Mouse (Mus musculus) MEL (cell line): ENCODE measurements around the gene Psd. TPM values are rescaled to one million over a fixed set of nuclear protein-coding genes. Genes with fewer than 3 reads are reported as not detected.

Source experiments
- DNase-seq: peaks from one replicate; pipeline ENCODE4 v3.0.0; 2011; ENCODE audit warnings: low read depth, low spot score
- H3K27ac ChIP-seq: 2 replicates; pipeline ENCODE4 v1.5.1; 2012; ENCODE audit warnings: low read depth, mild to moderate bottlenecking, control low read depth, low read length, moderate library complexity; ENCODE audit not compliant: control insufficient read depth
- H3K27me3 ChIP-seq, 2 experiments: fragments of 150-350 bp in 1 of 2; sonication (generic) in 1 of 2; 2 replicates each; pipeline ENCODE4 v1.6.1; 2012; ENCODE audit warnings: low read length in 2 of 2, mild to moderate bottlenecking in 2 of 2, improper control_type of control experiment in 1 of 2, moderate library complexity in 1 of 2; ENCODE audit not compliant: insufficient read depth in 2 of 2, control insufficient read depth in 1 of 2
- H3K36me3 ChIP-seq, 2 experiments: 2 replicates each; pipeline ENCODE4 v1.6.1; 2012 to 2014; ENCODE audit warnings: low read length in 2 of 2, improper control_type of control experiment in 1 of 2, inconsistent platforms in 1 of 2, mild to moderate bottlenecking in 1 of 2; ENCODE audit not compliant: insufficient read depth in 2 of 2, control insufficient read depth in 1 of 2
- H3K4me1 ChIP-seq, 2 experiments: fragments of 150-350 bp in 1 of 2; sonication (generic) in 1 of 2; 2 replicates each; pipeline ENCODE4 v1.6.1; 2012; ENCODE audit warnings: low read length in 2 of 2, improper control_type of control experiment in 1 of 2, mild to moderate bottlenecking in 1 of 2; ENCODE audit not compliant: insufficient read depth in 2 of 2, control insufficient read depth in 1 of 2
- H3K4me3 ChIP-seq, 2 experiments: fragments of 150-350 bp in 1 of 2; sonication (generic) in 1 of 2; 2 replicates each; pipeline ENCODE4 v1.5.1; 2012; ENCODE audit warnings: low read depth in 2 of 2, low read length in 2 of 2, mild to moderate bottlenecking in 2 of 2, moderate library complexity in 2 of 2, control low read depth in 1 of 2, improper control_type of control experiment in 1 of 2; ENCODE audit not compliant: control insufficient read depth in 1 of 2, insufficient read depth in 1 of 2
- H3K79me2 ChIP-seq: 2 replicates; pipeline ENCODE4 v1.6.1; 2012; ENCODE audit warnings: mild to moderate bottlenecking, low read length, moderate library complexity; ENCODE audit not compliant: control insufficient read depth, poor library complexity, insufficient read depth
- H3K9ac ChIP-seq: 2 replicates; pipeline ENCODE4 v1.6.1; 2012; ENCODE audit warnings: low read depth, mild to moderate bottlenecking, control low read depth, low read length, moderate library complexity; ENCODE audit not compliant: control insufficient read depth, poor library complexity, severe bottlenecking
- H3K9me3 ChIP-seq: fragments of 150-350 bp; sonication (generic); replicated peaks from 2 replicates; pipeline ENCODE4 v1.6.1; 2012; ENCODE audit warnings: mild to moderate bottlenecking, low read length, improper control_type of control experiment, moderate library complexity; ENCODE audit not compliant: insufficient read depth
- BHLHE40 ChIP-seq: IDR thresholded peaks from 2 replicates; pipeline ENCODE4 v1.6.1; 2012; ENCODE audit warnings: low read depth, mild to moderate bottlenecking, inconsistent platforms, low read length, improper control_type of control experiment, borderline replicate concordance
- CHD2 ChIP-seq: IDR thresholded peaks from 2 replicates; pipeline ENCODE4 v1.6.1; 2011; ENCODE audit warnings: low read length, improper control_type of control experiment
- CTCF ChIP-seq, 3 experiments: IDR thresholded peaks in 2 of 3; conservative IDR thresholded peaks in 1 of 3; 2 replicates each; pipeline ENCODE4 v1.5.1; 2011 to 2012; ENCODE audit warnings: low read length in 3 of 3, low read depth in 2 of 3, mild to moderate bottlenecking in 2 of 3, improper control_type of control experiment in 1 of 3, inconsistent platforms in 1 of 3, mixed read lengths in 1 of 3, moderate library complexity in 1 of 3; ENCODE audit not compliant: control insufficient read depth in 1 of 3, insufficient read depth in 1 of 3, poor library complexity in 1 of 3, severe bottlenecking in 1 of 3
- ELF1 ChIP-seq: IDR thresholded peaks from 2 replicates; pipeline ENCODE4 v1.6.1; 2014; ENCODE audit warnings: low read depth, mild to moderate bottlenecking, inconsistent platforms, low read length, improper control_type of control experiment, moderate library complexity
- EP300 ChIP-seq, 2 experiments: IDR thresholded peaks; 2 replicates each; pipeline ENCODE4 v1.6.1; 2011; ENCODE audit warnings: improper control_type of control experiment in 2 of 2, low read length in 2 of 2, low read depth in 1 of 2, mild to moderate bottlenecking in 1 of 2
- ETS1 ChIP-seq: IDR thresholded peaks from 2 replicates; pipeline ENCODE4 v1.6.1; 2012; ENCODE audit warnings: low read depth, mild to moderate bottlenecking, inconsistent platforms, low read length, improper control_type of control experiment, moderate library complexity
- GABPA ChIP-seq: IDR thresholded peaks from 2 replicates; pipeline ENCODE4 v1.6.1; 2012; ENCODE audit warnings: low read depth, mild to moderate bottlenecking, inconsistent platforms, low read length, improper control_type of control experiment, moderate library complexity
- GATA1 ChIP-seq: IDR thresholded peaks from 2 replicates; pipeline ENCODE4 v1.6.1; 2011; ENCODE audit warnings: low read depth, low read length, improper control_type of control experiment
- JUND ChIP-seq: IDR thresholded peaks from 2 replicates; pipeline ENCODE4 v1.6.1; 2011; ENCODE audit warnings: low read depth, mild to moderate bottlenecking, improper control_type of control experiment, low read length
- KAT2A ChIP-seq: conservative IDR thresholded peaks from 2 replicates; pipeline ENCODE4 v1.6.1; 2012; ENCODE audit warnings: low read depth, low read length, improper control_type of control experiment, inconsistent platforms
- MAFK ChIP-seq: IDR thresholded peaks from 2 replicates; pipeline ENCODE4 v1.6.1; 2011; ENCODE audit warnings: low read depth, mild to moderate bottlenecking, low read length, improper control_type of control experiment, borderline replicate concordance
- MAX ChIP-seq: IDR thresholded peaks from 2 replicates; pipeline ENCODE4 v1.6.1; 2011; ENCODE audit warnings: low read length, improper control_type of control experiment
- MAZ ChIP-seq: IDR thresholded peaks from 2 replicates; pipeline ENCODE4 v1.6.1; 2012; ENCODE audit warnings: low read depth, mild to moderate bottlenecking, inconsistent platforms, low read length, improper control_type of control experiment
- MXI1 ChIP-seq: IDR thresholded peaks from 2 replicates; pipeline ENCODE4 v1.6.1; 2011; ENCODE audit warnings: mild to moderate bottlenecking, low read depth, low read length, improper control_type of control experiment
- MYB ChIP-seq: IDR thresholded peaks from 2 replicates; pipeline ENCODE4 v1.6.1; 2011; ENCODE audit warnings: mild to moderate bottlenecking, low read depth, low read length, improper control_type of control experiment
- MYC ChIP-seq: IDR thresholded peaks from 2 replicates; pipeline ENCODE4 v1.6.1; 2011; ENCODE audit warnings: low read depth, mild to moderate bottlenecking, low read length, improper control_type of control experiment, moderate library complexity
- NELFE ChIP-seq: IDR thresholded peaks from 2 replicates; pipeline ENCODE4 v1.6.1; 2011; ENCODE audit warnings: low read depth, low read length, improper control_type of control experiment
- NRF1 ChIP-seq: IDR thresholded peaks from 2 replicates; pipeline ENCODE4 v1.6.1; 2014; ENCODE audit warnings: low read depth, mild to moderate bottlenecking, inconsistent platforms, low read length, improper control_type of control experiment, moderate library complexity; ENCODE audit not compliant: poor library complexity, insufficient read depth, severe bottlenecking
- POLR2A ChIP-seq, 2 experiments: IDR thresholded peaks; 2 replicates each; pipeline ENCODE4 v1.6.1; 2011 to 2012; ENCODE audit warnings: low read length in 2 of 2, mild to moderate bottlenecking in 2 of 2, control low read depth in 1 of 2, improper control_type of control experiment in 1 of 2, low read depth in 1 of 2, moderate library complexity in 1 of 2; ENCODE audit not compliant: control insufficient read depth in 1 of 2, insufficient read depth in 1 of 2, poor library complexity in 1 of 2
- POLR2AphosphoS2 ChIP-seq: IDR thresholded peaks from 2 replicates; pipeline ENCODE4 v1.6.1; 2011; ENCODE audit warnings: low read length, improper control_type of control experiment
- POLR2AphosphoS5 ChIP-seq: IDR thresholded peaks from 2 replicates; pipeline ENCODE4 v1.6.1; 2012; ENCODE audit warnings: low read depth, borderline replicate concordance, mild to moderate bottlenecking, inconsistent platforms, low read length, moderate library complexity, mixed read lengths
- RCOR1 ChIP-seq: IDR thresholded peaks from 2 replicates; pipeline ENCODE4 v1.6.1; 2012; ENCODE audit warnings: low read depth, mild to moderate bottlenecking, inconsistent platforms, low read length, improper control_type of control experiment
- SMC3 ChIP-seq: IDR thresholded peaks from 2 replicates; pipeline ENCODE4 v1.6.1; 2011; ENCODE audit warnings: low read depth, low read length, improper control_type of control experiment
- TAL1 ChIP-seq: IDR thresholded peaks from 2 replicates; pipeline ENCODE4 v1.6.1; 2012; ENCODE audit warnings: mild to moderate bottlenecking, inconsistent platforms, low read length, moderate library complexity, mixed read lengths
- TBP ChIP-seq: IDR thresholded peaks from 2 replicates; pipeline ENCODE4 v1.8.0; 2011; ENCODE audit warnings: low read depth, low read length, improper control_type of control experiment
- TCF12 ChIP-seq: IDR thresholded peaks from 2 replicates; pipeline ENCODE4 v1.6.1; 2014; ENCODE audit warnings: low read depth, mild to moderate bottlenecking, inconsistent platforms, low read length, improper control_type of control experiment, moderate library complexity
- UBTF ChIP-seq: IDR thresholded peaks from 2 replicates; pipeline ENCODE4 v1.6.1; 2012; ENCODE audit warnings: low read depth, mild to moderate bottlenecking, inconsistent platforms, low read length, improper control_type of control experiment, moderate library complexity, borderline replicate concordance; ENCODE audit not compliant: insufficient read depth
- ZKSCAN1 ChIP-seq: IDR thresholded peaks from 2 replicates; pipeline ENCODE4 v1.6.1; 2012; ENCODE audit warnings: low read depth, mild to moderate bottlenecking, inconsistent platforms, low read length, improper control_type of control experiment, moderate library complexity
- ZMIZ1 ChIP-seq: IDR thresholded peaks from 2 replicates; pipeline ENCODE4 v1.6.1; 2012; ENCODE audit warnings: low read depth, mild to moderate bottlenecking, inconsistent platforms, low read length, improper control_type of control experiment, moderate library complexity
- ZNF384 ChIP-seq: IDR thresholded peaks from 2 replicates; pipeline ENCODE4 v1.6.1; 2012; ENCODE audit warnings: low read depth, mild to moderate bottlenecking, inconsistent platforms, low read length, improper control_type of control experiment
- polyA plus RNA-seq, 2 experiments: library from polyadenylated mRNA; stranded (reverse) in 1 of 2; unstranded in 1 of 2; fragments of >175 nt in 1 of 2; fragments of >200 nt in 1 of 2; gene quantifications; 2 replicates each; pipeline versions ENCODE4 v1.2.1 to v1.2.4; 2012; ENCODE audit warnings: low replicate concordance in 2 of 2, low read depth in 1 of 2; ENCODE audit not compliant: insufficient read length in 2 of 2, insufficient read depth in 1 of 2, missing spikeins in 1 of 2
- total RNA-seq: library from RNA; depleted of rRNA; stranded (reverse); fragments of 300-350 nt; gene quantifications from 2 replicates; pipeline ENCODE4 v1.2.3, GENCODE M21; 2012

Psd gene
- total and polyA plus RNA-seq, 3 experiments = 4.5 to 17.2 TPM; not detected in 1

GRCm38 (mm10) chr19:46304908-46305333 is 22.0 kb downstream of the Psd start:
- peak; percentile 90 for DNase-seq
- peaks cover 6 to 20% of the 10 kb centered on the region in 2 experiments for H3K4me1 ChIP-seq
- no peaks in the 10 kb centered on the region for H3K27me3 ChIP-seq
- peak overlapping the region; percentile 77 to 82 for H3K4me3 ChIP-seq
- no peaks in the 10 kb centered on the region for H3K9me3 ChIP-seq
- H3K27ac ChIP-seq = peak overlapping the region; percentile 80
- H3K79me2 ChIP-seq = peaks cover 3% of the 10 kb centered on the region; the same call in 1 of the 2 replicates
- peak overlapping the region; percentile 92 for H3K9ac ChIP-seq
- TF ChIP-seq MXI1 = peak; percentile 78; the same call in 1 of the 2 replicates
- TF ChIP-seq BHLHE40 = peak; percentile 86
- TF ChIP-seq EP300 (IDR thresholded peaks at IDR 0.05; ENCODE audit: low read depth in 1 of 2, low read length in 2 of 2) = no peak
- peak; percentile 85 for TF ChIP-seq MAX
- no peak for TF ChIP-seq CHD2
- TF ChIP-seq MYC = peak; percentile 73; the same call in 1 of the 2 replicates
- peak; percentile 71 for TF ChIP-seq NRF1
- peaks cover 0 to 14% of the 10 kb centered on the region in 2 experiments; a peak in 2 of 4 replicates for H3K36me3 ChIP-seq

- H3K4me1 ChIP-seq = peaks cover 6 to 20% of the 10 kb centered on the region in 2 experiments
- peaks cover 0 to 14% of the 10 kb centered on the region in 2 experiments; a peak in 2 of 4 replicates for H3K36me3 ChIP-seq
- DNase-seq = peak; percentile 99
- peak within 1 kb of the TSS; percentile 92 for H3K9ac ChIP-seq
- no peaks in the 10 kb centered on the region for H3K27me3 ChIP-seq
- peaks cover 3% of the 10 kb centered on the region; the same call in 1 of the 2 replicates for H3K79me2 ChIP-seq
- peak within 1 kb of the TSS; percentile 77 to 82 for H3K4me3 ChIP-seq
- peak within 1 kb of the TSS; percentile 80 for H3K27ac ChIP-seq
- no peaks in the 10 kb centered on the region for H3K9me3 ChIP-seq
- TF ChIP-seq ZKSCAN1 (no peak), POLR2AphosphoS2 (no peak), GABPA (no peak), CHD2 (peak; percentile 70), ZMIZ1 (0 out of 2 replicates have a peak, but pooled peaks have one; percentile 11), GATA1 (no peak), ELF1 (peak; percentile 81), NELFE (peak; percentile 47), MAZ (peak; percentile 98), ETS1 (peak; percentile 64), KAT2A (peak; percentile 10; the same call in 1 of the 2 replicates), RCOR1 (peak; percentile 59; the same call in 1 of the 2 replicates), NRF1 (peak; percentile 60), TBP (no peak), MYB (no peak), POLR2AphosphoS5 (no peak), UBTF (no peak), SMC3 (peak; percentile 87), MXI1 (no peak; the same call in 1 of the 2 replicates), CTCF (IDR thresholded peaks at IDR 0.05 in 2 of 3, conservative IDR thresholded peaks at IDR 0.05 in 1 of 3; ENCODE audit: control insufficient read depth in 1 of 3, insufficient read depth in 1 of 3, low read depth in 2 of 3, low read length in 3 of 3, poor library complexity in 1 of 3, severe bottlenecking in 1 of 3) (peak; percentile 96 to 97 (median 96)), JUND (no peak), POLR2A (IDR thresholded peaks at IDR 0.05; ENCODE audit: control insufficient read depth in 1 of 2, insufficient read depth in 1 of 2, low read depth in 1 of 2, low read length in 2 of 2, poor library complexity in 1 of 2) (peak; percentile 62 to 77; a peak in 3 of 4 replicates), MAFK (no peak), TAL1 (no peak), ZNF384 (no peak), EP300 (IDR thresholded peaks at IDR 0.05; ENCODE audit: low read depth in 1 of 2, low read length in 2 of 2) (peak; percentile 36 to 52; a peak in 1 of 4 replicates), TCF12 (no peak)
Observed at GRCm38 (mm10) chr19:46304216-46304841, 22.6 kb downstream of the Psd start, which contains the start of gene Nfkb2. Gene Nfkb2, plus strand, starts transcription at chr19:46304320.
